Mouse (Mus musculus) forebrain, embryonic 16.5 days (tissue): ENCODE results near the gene Epb42. TPM values are rescaled to one million over a fixed set of nuclear protein-coding genes. Genes with fewer than 3 reads are reported as not detected.

Source experiments
- ATAC-seq: fragments of 200-750 bp; cut with Nextera tagmentation; 2 replicates; pipeline ENCODE4 v1.8.0; 2017; ENCODE audit warnings: mild to moderate bottlenecking, moderate library complexity
- H3K27ac ChIP-seq: fragments of 300-500 bp; sonication (generic); 2 replicates; pipeline ENCODE4 v1.5.1; 2014; ENCODE audit warnings: low read length, control low read depth
- H3K27me3 ChIP-seq: fragments of 300-500 bp; sonication (generic); replicated peaks from 2 replicates; pipeline ENCODE4 v1.6.1; 2014; ENCODE audit warnings: low read length; ENCODE audit not compliant: control insufficient read depth, insufficient read depth
- H3K36me3 ChIP-seq: fragments of 300-500 bp; sonication (generic); 2 replicates; pipeline ENCODE4 v1.6.1; 2014; ENCODE audit not compliant: control insufficient read depth, insufficient read depth
- H3K4me1 ChIP-seq: fragments of 300-500 bp; sonication (generic); replicated peaks from 2 replicates; pipeline ENCODE4 v1.6.1; 2014; ENCODE audit warnings: low read length; ENCODE audit not compliant: control insufficient read depth, insufficient read depth
- H3K4me2 ChIP-seq: fragments of 300-500 bp; sonication (generic); 2 replicates; pipeline ENCODE4 v1.6.1; 2014; ENCODE audit warnings: mild to moderate bottlenecking, low read length, control low read depth
- H3K4me3 ChIP-seq: fragments of 300-500 bp; sonication (generic); replicated peaks from 2 replicates; pipeline ENCODE4 v1.5.1; 2014; ENCODE audit warnings: mild to moderate bottlenecking, low read length, control low read depth
- H3K9ac ChIP-seq: fragments of 300-500 bp; sonication (generic); replicated peaks from 2 replicates; pipeline ENCODE4 v1.6.1; 2014; ENCODE audit warnings: low read depth, low read length, control low read depth
- H3K9me3 ChIP-seq: fragments of 300-500 bp; sonication (generic); 2 replicates; pipeline ENCODE4 v1.6.1; 2016; ENCODE audit warnings: low read length; ENCODE audit not compliant: control insufficient read depth
- WGBS: fragments of 180-500 bp; shearing (Covaris S2); extraction: QIAGEN DNeasy Blood & Tissue Kit; methylation state at CpG from one replicate; pipeline ENCODE4 v1.1.7; 2014; 5-methylcytosine and 5-hydroxymethylcytosine counted together
- polyA plus RNA-seq: library from polyadenylated mRNA; unstranded; fragments of >200 nt; fragmentation: Nextera tagmentation; extraction: Ambion mirVana; gene quantifications from 2 replicates; pipeline ENCODE4 v1.2.1, GENCODE M21; 2015

Gene Epb42
- polyA plus RNA-seq, result 0.09 and 0.23 TPM in 2 replicates

DNA sequence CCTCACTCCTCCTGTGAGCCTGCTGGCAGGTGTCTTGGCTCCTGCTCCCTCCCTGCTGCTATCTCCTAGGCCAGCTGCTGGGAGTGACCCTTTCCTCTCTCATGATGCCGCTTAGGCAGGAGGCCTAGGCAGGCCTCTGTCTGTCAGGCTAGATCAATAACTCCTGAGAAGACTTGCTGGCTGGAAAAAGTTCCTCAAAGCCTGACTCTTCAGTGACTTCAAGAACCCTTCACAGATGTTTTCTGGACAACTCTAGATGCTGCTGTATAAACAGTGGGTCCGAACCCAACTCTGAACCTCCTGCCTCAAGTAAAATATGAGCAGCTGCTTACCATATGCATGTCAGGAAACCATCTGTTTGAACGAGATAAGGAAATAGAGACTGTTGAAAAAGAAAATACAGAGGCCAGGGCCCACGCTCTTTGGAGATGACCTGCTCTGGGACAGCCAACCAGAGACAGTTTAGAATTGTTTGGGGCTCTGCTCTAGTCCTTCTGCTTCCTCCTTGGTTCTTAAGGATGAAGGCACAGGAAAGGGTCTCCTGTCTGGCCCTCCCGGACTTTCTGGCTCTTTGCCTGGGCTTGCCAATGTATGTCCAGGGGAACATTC lies at the start of gene Epb42:
Gene Epb42, minus strand, starts transcription at position 340 of the 609 bp plus-strand sequence.
- Histone ChIP-seq H3K27me3 (no peaks in the 10 kb centered on the region), H3K4me3 (no peak within 1 kb of the TSS), H3K27ac (no peak within 1 kb of the TSS), H3K4me2 (no peak within 1 kb of the TSS), H3K9ac (no peak within 1 kb of the TSS), H3K4me1 (no peaks in the 10 kb centered on the region), H3K36me3 (no peaks in the 10 kb centered on the region), H3K9me3 (no peaks in the 10 kb centered on the region)
- WGBS, result 71% methylated on average over 5 of the region's 5 CpGs
- ATAC-seq, result no peak

DNA sequence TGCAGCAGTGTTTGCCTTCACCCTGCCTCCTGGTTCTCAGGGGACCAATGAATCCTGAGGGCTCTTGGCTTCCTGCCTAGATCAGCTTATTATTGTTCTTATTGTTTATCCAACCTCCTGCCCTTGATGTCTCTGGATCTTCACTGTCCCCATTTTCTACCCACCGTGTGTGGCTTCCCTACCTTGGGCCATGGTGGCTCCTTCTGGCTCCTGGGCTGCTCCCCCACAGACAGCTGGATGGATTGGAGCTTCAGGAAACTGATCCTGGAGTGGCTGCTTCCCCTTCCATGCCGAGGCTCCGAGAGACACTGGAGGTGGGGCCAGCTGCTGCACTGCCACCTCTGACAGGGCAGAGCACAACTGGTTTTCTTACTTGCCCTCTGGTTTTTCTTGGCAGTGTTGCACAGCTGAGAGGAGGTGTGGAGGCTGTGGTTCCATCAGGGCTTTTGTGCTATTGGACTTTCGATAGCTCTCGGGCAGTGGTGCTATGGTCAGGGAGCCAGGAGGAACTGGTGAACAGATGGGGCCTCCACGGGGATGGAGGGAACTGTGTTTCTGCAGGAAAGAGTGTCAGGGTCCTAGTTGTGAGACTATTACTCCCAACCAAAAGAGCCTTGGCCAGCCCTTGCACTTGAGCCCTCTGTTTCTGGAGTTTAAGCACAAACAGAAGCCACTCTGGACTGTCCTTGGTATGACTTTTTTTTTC lies 48.8 kb upstream of the Epb42 start, which contains the start of gene Tgm5:
Gene Tgm5, minus strand, starts transcription at position 362 of the 706 bp plus-strand sequence.
- WGBS, result 60% methylated on average over 6 of the region's 6 CpGs
- no peaks in the 10 kb centered on the region for H3K4me1 ChIP-seq
- ATAC-seq, result no peak
- no peak within 1 kb of the TSS for H3K9ac ChIP-seq
- H3K9me3 ChIP-seq, result no peaks in the 10 kb centered on the region
- H3K4me2 ChIP-seq, result no peak within 1 kb of the TSS
- H3K4me3 ChIP-seq, result no peak within 1 kb of the TSS
- no peaks in the 10 kb centered on the region for H3K27me3 ChIP-seq
- H3K27ac ChIP-seq, result no peak within 1 kb of the TSS
- H3K36me3 ChIP-seq, result no peaks in the 10 kb centered on the region

DNA sequence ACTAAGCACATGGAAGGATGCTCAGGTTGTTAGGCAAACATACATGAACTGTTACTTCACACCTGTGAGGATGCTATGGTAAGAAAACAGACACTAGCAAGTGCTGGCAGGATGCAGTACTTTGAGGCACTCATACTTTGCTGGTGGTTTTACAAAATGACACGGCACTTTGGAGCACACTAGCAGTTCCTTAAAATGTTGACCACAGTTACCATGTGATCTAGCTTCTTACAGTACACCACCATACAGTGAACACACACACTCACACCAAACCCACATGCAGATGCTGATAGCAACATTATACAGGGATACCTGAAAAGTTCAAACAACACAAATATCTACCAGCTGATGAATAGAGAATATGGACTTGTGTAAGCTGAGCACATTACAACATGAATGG lies 45.8 kb upstream of the Epb42 start:
- H3K4me3 ChIP-seq, result no peak overlapping the region
- H3K27ac ChIP-seq, result no peak overlapping the region
- no peak overlapping the region for H3K9ac ChIP-seq
- ATAC-seq, result no peak
- H3K4me1 ChIP-seq, result no peaks in the 10 kb centered on the region
- no peaks in the 10 kb centered on the region for H3K36me3 ChIP-seq
- H3K27me3 ChIP-seq, result no peaks in the 10 kb centered on the region
- no peak overlapping the region for H3K4me2 ChIP-seq
- 94% methylated on average over 1 of the region's 1 CpGs for WGBS
- H3K9me3 ChIP-seq, result no peaks in the 10 kb centered on the region

DNA sequence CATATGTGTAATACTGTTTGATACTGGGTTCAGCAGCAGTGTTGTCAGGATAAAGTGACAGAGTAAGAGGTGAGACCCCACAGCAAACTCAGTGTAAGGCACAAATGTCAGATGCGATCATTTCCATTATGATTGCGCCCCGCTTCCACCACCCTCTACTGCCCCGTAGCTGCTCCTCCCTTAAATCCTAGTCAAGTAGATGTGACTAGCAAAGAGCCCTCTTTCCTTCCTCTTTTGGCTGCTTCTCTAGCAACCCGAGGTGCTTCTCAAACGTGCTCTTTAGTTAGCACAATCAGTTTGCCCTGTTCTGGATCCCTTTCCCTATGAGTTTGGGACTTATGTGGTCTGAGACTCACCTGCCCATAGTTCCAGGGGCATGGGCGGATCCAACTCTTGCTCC lies 37.9 kb upstream of the Epb42 start:
- no peak for ATAC-seq
- Histone ChIP-seq H3K9me3 (no peaks in the 10 kb centered on the region), H3K4me2 (no peak overlapping the region), H3K27ac (no peak overlapping the region), H3K4me1 (no peaks in the 10 kb centered on the region), H3K27me3 (no peaks in the 10 kb centered on the region), H3K9ac (no peak overlapping the region), H3K4me3 (no peak overlapping the region), H3K36me3 (no peaks in the 10 kb centered on the region)
- 87% methylated on average over 7 of the region's 7 CpGs for WGBS

DNA sequence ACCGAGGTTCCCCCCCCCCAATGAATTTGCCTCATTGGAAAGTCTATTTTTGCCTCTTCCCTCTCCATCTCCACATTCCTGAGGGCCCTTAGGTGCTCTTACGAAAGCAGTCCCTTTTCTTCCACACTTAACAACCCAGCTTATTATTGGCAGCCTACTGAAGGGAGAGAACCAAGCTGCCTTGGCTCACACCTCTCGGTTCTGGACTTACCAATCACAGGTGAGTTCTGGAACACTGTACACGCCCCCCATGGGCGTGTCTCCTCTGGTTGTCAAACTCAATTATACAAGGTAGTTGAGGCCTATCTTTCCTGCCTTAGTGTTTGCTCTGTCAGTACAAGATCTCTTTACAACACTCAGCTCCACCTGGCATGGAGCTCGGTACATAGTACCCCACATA lies 35.0 kb upstream of the Epb42 start:
- H3K9me3 ChIP-seq, result no peaks in the 10 kb centered on the region
- H3K27ac ChIP-seq, result no peak overlapping the region
- H3K4me3 ChIP-seq, result no peak overlapping the region
- no peaks in the 10 kb centered on the region for H3K4me1 ChIP-seq
- ATAC-seq, result no peak
- no peaks in the 10 kb centered on the region for H3K36me3 ChIP-seq
- H3K4me2 ChIP-seq, result no peak overlapping the region
- H3K27me3 ChIP-seq, result no peaks in the 10 kb centered on the region
- H3K9ac ChIP-seq, result no peak overlapping the region
- 87% methylated on average over 6 of the region's 6 CpGs for WGBS

DNA sequence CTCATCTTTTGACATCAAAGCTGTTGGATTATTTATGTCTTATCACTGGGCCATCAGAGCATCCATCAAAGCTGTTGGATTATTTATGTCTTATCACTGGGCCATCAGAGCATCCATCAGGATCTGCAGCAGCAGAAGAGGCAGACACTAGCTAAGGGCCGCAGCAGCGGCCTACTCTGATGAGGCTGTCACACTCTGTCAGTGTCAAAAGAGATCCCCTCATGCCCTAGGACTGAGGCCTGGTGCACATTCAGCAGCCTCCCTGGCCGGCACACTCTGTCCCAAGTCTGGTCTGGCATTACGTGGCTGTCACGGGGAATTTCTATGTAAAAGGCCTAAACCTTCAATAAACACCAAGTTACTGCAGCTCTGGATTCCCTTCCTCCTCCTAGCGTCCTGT lies 32.6 kb upstream of the Epb42 start:
- H3K4me3 ChIP-seq, result no peak overlapping the region
- H3K4me2 ChIP-seq, result no peak overlapping the region
- H3K27ac ChIP-seq, result no peak overlapping the region
- H3K4me1 ChIP-seq, result no peaks in the 10 kb centered on the region
- 77% methylated on average over 6 of the region's 6 CpGs for WGBS
- H3K9ac ChIP-seq, result no peak overlapping the region
- H3K27me3 ChIP-seq, result no peaks in the 10 kb centered on the region
- no peaks in the 10 kb centered on the region for H3K36me3 ChIP-seq
- ATAC-seq, result no peak
- no peaks in the 10 kb centered on the region for H3K9me3 ChIP-seq

DNA sequence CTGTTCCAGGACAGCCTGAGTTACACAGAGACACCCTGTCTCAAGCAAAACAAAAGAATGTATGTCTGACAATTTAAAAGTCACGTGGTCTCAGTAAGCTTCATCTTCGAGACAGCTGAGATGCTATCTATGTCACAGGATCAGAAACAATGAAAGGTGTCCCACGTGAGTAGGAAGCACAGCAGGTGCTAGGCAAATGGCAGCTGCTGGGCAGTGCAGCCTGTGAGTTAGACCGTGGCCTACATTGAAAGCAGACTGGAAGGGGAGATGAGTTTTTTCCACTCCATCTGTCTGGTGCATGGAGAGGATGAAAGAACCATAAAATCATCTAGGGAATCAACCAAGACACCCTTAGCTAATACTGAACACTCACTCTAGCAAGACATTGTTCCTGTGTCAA lies 30.2 kb upstream of the Epb42 start:
- H3K27ac ChIP-seq, result no peak overlapping the region
- H3K9ac ChIP-seq, result no peak overlapping the region
- no peak overlapping the region for H3K4me2 ChIP-seq
- no peak for ATAC-seq
- H3K27me3 ChIP-seq, result no peaks in the 10 kb centered on the region
- no peaks in the 10 kb centered on the region for H3K4me1 ChIP-seq
- no peak overlapping the region for H3K4me3 ChIP-seq
- no peaks in the 10 kb centered on the region for H3K9me3 ChIP-seq
- WGBS, result 69% methylated on average over 4 of the region's 4 CpGs
- no peaks in the 10 kb centered on the region for H3K36me3 ChIP-seq

DNA sequence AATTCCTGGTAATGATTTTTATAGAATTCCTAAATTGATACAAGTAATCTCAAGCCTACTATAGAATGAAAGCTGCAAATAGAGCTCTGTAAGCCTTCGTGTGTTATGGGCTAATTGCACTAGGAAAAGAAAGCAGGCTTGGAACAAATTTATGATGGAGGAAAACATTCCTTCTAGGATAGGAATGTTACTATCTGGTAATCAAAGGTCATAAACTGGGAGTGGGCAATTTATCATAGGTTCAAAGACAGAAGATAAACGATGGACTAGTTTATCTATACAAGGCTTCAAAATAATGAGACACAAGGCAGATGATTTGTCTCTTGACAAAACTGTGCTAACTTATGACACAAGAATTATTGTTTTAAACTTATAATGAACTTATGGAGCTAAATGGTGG lies 24.4 kb upstream of the Epb42 start:
- Histone ChIP-seq H3K36me3 (no peaks in the 10 kb centered on the region), H3K4me3 (no peak overlapping the region), H3K4me2 (no peak overlapping the region), H3K9me3 (no peaks in the 10 kb centered on the region), H3K9ac (no peak overlapping the region), H3K27me3 (no peaks in the 10 kb centered on the region), H3K4me1 (no peaks in the 10 kb centered on the region), H3K27ac (no peak overlapping the region)
- 88% methylated on average over 2 of the region's 2 CpGs for WGBS
- no peak for ATAC-seq

DNA sequence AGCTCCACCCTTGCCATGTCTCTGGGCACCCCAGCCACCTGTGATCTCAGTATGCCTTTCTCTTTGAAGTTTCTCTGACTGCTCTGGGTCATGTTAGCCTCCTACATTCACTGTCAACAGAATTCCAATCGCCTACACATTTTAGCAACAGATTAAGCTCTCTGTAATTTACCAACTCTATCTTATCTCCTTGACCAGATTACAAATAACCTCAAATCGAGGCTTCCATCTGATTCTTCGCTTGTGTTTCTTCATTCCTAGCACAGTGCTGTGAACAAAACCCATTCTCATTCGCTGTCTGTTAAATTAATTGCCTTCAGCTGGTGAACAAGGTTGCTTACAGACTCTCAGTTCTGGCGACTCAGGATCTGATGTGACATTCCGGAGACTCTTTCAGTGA lies 21.1 kb upstream of the Epb42 start:
- Histone ChIP-seq H3K4me2 (no peak overlapping the region), H3K27me3 (no peaks in the 10 kb centered on the region), H3K9me3 (no peaks in the 10 kb centered on the region), H3K36me3 (no peaks in the 10 kb centered on the region), H3K4me3 (no peak overlapping the region), H3K4me1 (no peaks in the 10 kb centered on the region), H3K9ac (no peak overlapping the region), H3K27ac (no peak overlapping the region)
- 82% methylated on average over 6 of the region's 6 CpGs for whole genome bisulfite sequencing
- no peak for ATAC-seq
